Mouse (Mus musculus) liver, postnatal 0 days (tissue): Measurements from ENCODE around the gene Utrn.

Source experiments
- CTCF ChIP-seq: sonication (generic); IDR thresholded peaks from 2 replicates; pipeline ENCODE4 v1.5.1; 2016; ENCODE audit warnings: antibody characterized with exemption, low read depth
- EP300 ChIP-seq: IDR thresholded peaks from 2 replicates; pipeline ENCODE4 v1.6.1; 2016; ENCODE audit warnings: antibody characterized with exemption, low read depth, mild to moderate bottlenecking

- TF ChIP-seq CTCF (no peak), EP300 (0 out of 2 replicates have a peak, but pooled peaks have one; percentile 24)
Observed at GRCm38 (mm10) chr10:12860331-12860730, 8.8 kb downstream of the Utrn start.
